24 mouse cellular contexts compared by ENCODE assay signal in genomic region chr15:84140109-84140508, GRCm38 (mm10). TPM values are rescaled to one million over a fixed set of nuclear protein-coding genes. Genes with fewer than 3 reads are reported as not detected.
"Had no signal": no experiment of that assay in that cellular context is flagged by ENCODE, and none has a peak within 500 bp of the region (broad histone marks: within the 10 kb centered on the region; RNA-seq: fewer than 3 reads in every experiment).

No protein-coding gene starts in this region.

- DNase-seq: kidney, adult 18-20 months; kidney, adult 9 months; kidney, postnatal 14 days; kidney, postnatal 4 days; left cerebral cortex, postnatal 4 days; liver, postnatal 0 days; right cerebral cortex, postnatal 25 days; spleen, adult 18-20 months; thymus, adult 18-20 months; thymus, postnatal 36 days had no signal

- ATAC-seq: intestine, embryonic 16.5 days had no signal

- H3K4me2 ChIP-seq: limb, embryonic 12.5 days; limb, embryonic 15.5 days; liver, embryonic 11.5 days; lung, embryonic 14.5 days had no signal

- H3K9me3 ChIP-seq: limb, embryonic 15.5 days had no signal

- H3K27me3 ChIP-seq: limb, embryonic 12.5 days; limb, embryonic 15.5 days had no signal

- H3K4me1 ChIP-seq: limb, embryonic 12.5 days; limb, embryonic 15.5 days had no signal

- H3K9ac ChIP-seq: limb, embryonic 12.5 days; limb, embryonic 15.5 days; liver, embryonic 14.5 days; liver, postnatal 0 days; lung, embryonic 14.5 days had no signal

- H3K27ac ChIP-seq: limb, embryonic 12.5 days; limb, embryonic 15.5 days; liver, embryonic 14.5 days; macrophage had no signal

- H3K4me3 ChIP-seq: limb, embryonic 12.5 days; limb, embryonic 15.5 days had no signal

- H3K36me3 ChIP-seq: limb, embryonic 12.5 days; limb, embryonic 15.5 days had no signal

RNA-seq across cellular contexts. Expression of gene Pnpla5, which starts 17.1 kb away (rescaled TPM):
- polyA plus RNA-seq: intestine, embryonic 16.5 days; kidney, embryonic 16.5 days; limb, embryonic 12.5 days; limb, embryonic 15.5 days; liver, embryonic 11.5 days; lung, embryonic 14.5 days; lung, postnatal 0 days; macrophage; neural tube, embryonic 11.5 days; neural tube, embryonic 14.5 days; stomach, embryonic 16.5 days; testis, adult 2 months; urinary bladder, adult 2 months had no signal

RNA-seq across cellular contexts. Expression of gene Pnpla3, which starts 27.5 kb away (rescaled TPM):
- polyA plus RNA-seq: macrophage had no signal

RNA-seq across cellular contexts. Expression of gene Sult4a1, which starts 34.6 kb away (rescaled TPM):
- polyA plus RNA-seq: liver, postnatal 0 days; macrophage had no signal
